Mouse (Mus musculus) lung, embryonic 16.5 days (tissue): ENCODE data around the gene 5730522E02Rik. TPM values are rescaled to one million over a fixed set of nuclear protein-coding genes. Genes with fewer than 3 reads are reported as not detected.

Experiments
- ATAC-seq: fragments of 200-750 bp; cut with Nextera tagmentation; 2 replicates; pipeline ENCODE4 v1.8.0; 2017; ENCODE audit warnings: low read depth, mild to moderate bottlenecking, moderate library complexity
- H3K27ac ChIP-seq: fragments of 300-500 bp; sonication (generic); 2 replicates; pipeline ENCODE4 v1.5.1; 2014; ENCODE audit warnings: mild to moderate bottlenecking, control low read depth, low read length
- H3K27me3 ChIP-seq: fragments of 300-500 bp; sonication (generic); 2 replicates; pipeline ENCODE4 v1.6.1; 2014; ENCODE audit warnings: low read depth, low read length, mixed read lengths; ENCODE audit not compliant: control insufficient read depth, insufficient read depth
- H3K36me3 ChIP-seq: fragments of 300-500 bp; sonication (generic); 2 replicates; pipeline ENCODE4 v1.6.1; 2014; ENCODE audit warnings: low read length; ENCODE audit not compliant: control insufficient read depth, insufficient read depth
- H3K4me1 ChIP-seq: fragments of 300-500 bp; sonication (generic); replicated peaks from 2 replicates; pipeline ENCODE4 v1.6.1; 2014; ENCODE audit warnings: low read length, mixed read lengths; ENCODE audit not compliant: control insufficient read depth, insufficient read depth
- H3K4me2 ChIP-seq: fragments of 300-500 bp; sonication (generic); 2 replicates; pipeline ENCODE4 v1.6.1; 2014; ENCODE audit warnings: low read depth, low read length, control low read depth
- H3K4me3 ChIP-seq: fragments of 300-500 bp; sonication (generic); 2 replicates; pipeline ENCODE4 v1.5.1; 2014; ENCODE audit warnings: mild to moderate bottlenecking, low read length, control low read depth
- H3K9ac ChIP-seq: fragments of 300-500 bp; sonication (generic); 2 replicates; pipeline ENCODE4 v1.6.1; 2014; ENCODE audit warnings: low read length, control low read depth
- H3K9me3 ChIP-seq: fragments of 300-500 bp; sonication (generic); 2 replicates; pipeline ENCODE4 v1.6.1; 2016; ENCODE audit warnings: low read length; ENCODE audit not compliant: control insufficient read depth
- WGBS: fragments of 180-500 bp; shearing (Covaris S2); extraction: QIAGEN DNeasy Blood & Tissue Kit; methylation state at CpG from one replicate; pipeline ENCODE4 v1.1.7; 2014; 5-methylcytosine and 5-hydroxymethylcytosine counted together
- polyA plus RNA-seq: library from polyadenylated mRNA; unstranded; fragments of >200 nt; fragmentation: Nextera tagmentation; extraction: Ambion mirVana; gene quantifications from 2 replicates; pipeline ENCODE4 v1.2.1, GENCODE M21; 2015

5730522E02Rik gene
- polyA plus RNA-seq, 1 experiment from 2014 or later: 1.6 TPM

GRCm38 (mm10) chr11:25866292-25866691, 344.3 kb downstream of the 5730522E02Rik start:
- WGBS: 73% methylated on average over 2 of the region's 2 CpGs
- no peak overlapping the region for H3K4me3 ChIP-seq

GRCm38 (mm10) chr11:25862686-25863085, 347.9 kb downstream of the 5730522E02Rik start:
- H3K27me3 ChIP-seq: peaks cover 3% of the 10 kb centered on the region; the same call in 1 of the 2 replicates
- no peaks in the 10 kb centered on the region for H3K36me3 ChIP-seq
- WGBS: 10% methylated on average over 9 of the region's 9 CpGs
- H3K4me2 ChIP-seq: peak overlapping the region; percentile 36; the same call in 1 of the 2 replicates
- H3K4me1 ChIP-seq: no peaks in the 10 kb centered on the region
- H3K9ac ChIP-seq: no peak overlapping the region
- no peak for ATAC-seq
- no peaks in the 10 kb centered on the region for H3K9me3 ChIP-seq
- no peak overlapping the region for H3K27ac ChIP-seq
- H3K4me3 ChIP-seq: no peak overlapping the region

More at GRCm38 (mm10) chr11:25866292-25866691, 344.3 kb downstream of the 5730522E02Rik start:
- Histone ChIP-seq H3K27me3 (peaks cover 3% of the 10 kb centered on the region; the same call in 1 of the 2 replicates), H3K9ac (no peak overlapping the region), H3K27ac (no peak overlapping the region), H3K4me2 (no peak overlapping the region), H3K36me3 (no peaks in the 10 kb centered on the region), H3K9me3 (no peaks in the 10 kb centered on the region), H3K4me1 (no peaks in the 10 kb centered on the region)
- no peak for ATAC-seq

- Histone ChIP-seq H3K4me3 (no peak overlapping the region), H3K4me1 (no peaks in the 10 kb centered on the region), H3K36me3 (no peaks in the 10 kb centered on the region), H3K4me2 (no peak overlapping the region), H3K9ac (no peak overlapping the region), H3K27ac (no peak overlapping the region), H3K27me3 (no peaks in the 10 kb centered on the region), H3K9me3 (no peaks in the 10 kb centered on the region)
- 56% methylated on average over 16 of the region's 16 CpGs for WGBS
- no peak for ATAC-seq
These were observed 353.7 kb downstream of the 5730522E02Rik start for GRCm38 (mm10) chr11:25856629-25857568.

- peak overlapping the region; percentile 28 for H3K4me2 ChIP-seq
- no peak for ATAC-seq
- no peaks in the 10 kb centered on the region for H3K27me3 ChIP-seq
- WGBS: 36% methylated on average over 9 of the region's 9 CpGs
- no peak overlapping the region for H3K9ac ChIP-seq
- H3K9me3 ChIP-seq: no peaks in the 10 kb centered on the region
- H3K4me3 ChIP-seq: no peak overlapping the region
- H3K36me3 ChIP-seq: no peaks in the 10 kb centered on the region
- no peak overlapping the region for H3K27ac ChIP-seq
- no peaks in the 10 kb centered on the region for H3K4me1 ChIP-seq
These were observed 354.8 kb downstream of the 5730522E02Rik start for GRCm38 (mm10) chr11:25855794-25856193.

- no peak overlapping the region for H3K4me2 ChIP-seq
- no peaks in the 10 kb centered on the region for H3K4me1 ChIP-seq
- H3K27ac ChIP-seq: no peak overlapping the region
- H3K9ac ChIP-seq: no peak overlapping the region
- no peaks in the 10 kb centered on the region for H3K9me3 ChIP-seq
- no peaks in the 10 kb centered on the region for H3K36me3 ChIP-seq
- WGBS: 72% methylated on average over 10 of the region's 10 CpGs
- no peak for ATAC-seq
- H3K4me3 ChIP-seq: no peak overlapping the region
- no peaks in the 10 kb centered on the region for H3K27me3 ChIP-seq
These were observed 356.3 kb downstream of the 5730522E02Rik start for GRCm38 (mm10) chr11:25854216-25854615.

GRCm38 (mm10) chr11:25853032-25853431, 357.5 kb downstream of the 5730522E02Rik start:
- ATAC-seq: no peak
- H3K9ac ChIP-seq: no peak overlapping the region
- no peak overlapping the region for H3K4me3 ChIP-seq
- H3K27ac ChIP-seq: no peak overlapping the region
- H3K4me2 ChIP-seq: no peak overlapping the region
- WGBS: 49% methylated on average over 5 of the region's 5 CpGs
- H3K27me3 ChIP-seq: no peaks in the 10 kb centered on the region
- H3K4me1 ChIP-seq: no peaks in the 10 kb centered on the region
- no peaks in the 10 kb centered on the region for H3K9me3 ChIP-seq
- no peaks in the 10 kb centered on the region for H3K36me3 ChIP-seq

- Histone ChIP-seq H3K4me2 (no peak overlapping the region), H3K9ac (no peak overlapping the region), H3K27ac (no peak overlapping the region), H3K9me3 (no peaks in the 10 kb centered on the region), H3K27me3 (no peaks in the 10 kb centered on the region), H3K4me3 (no peak overlapping the region), H3K36me3 (no peaks in the 10 kb centered on the region), H3K4me1 (no peaks in the 10 kb centered on the region)
- WGBS: 61% methylated on average over 14 of the region's 14 CpGs
- no peak for ATAC-seq
These were observed 361.5 kb downstream of the 5730522E02Rik start for GRCm38 (mm10) chr11:25848824-25849644.

GRCm38 (mm10) chr11:25838451-25838850, 372.1 kb downstream of the 5730522E02Rik start:
- H3K9me3 ChIP-seq: no peaks in the 10 kb centered on the region
- WGBS: 88% methylated on average over 1 of the region's 1 CpGs
- no peak for ATAC-seq
- H3K27ac ChIP-seq: no peak overlapping the region
- H3K4me3 ChIP-seq: no peak overlapping the region
- H3K4me2 ChIP-seq: no peak overlapping the region
- no peaks in the 10 kb centered on the region for H3K4me1 ChIP-seq
- H3K9ac ChIP-seq: no peak overlapping the region
- no peaks in the 10 kb centered on the region for H3K27me3 ChIP-seq
- H3K36me3 ChIP-seq: no peaks in the 10 kb centered on the region

GRCm38 (mm10) chr11:25819789-25820188, 390.8 kb downstream of the 5730522E02Rik start:
- no peak for ATAC-seq
- Histone ChIP-seq H3K27me3 (no peaks in the 10 kb centered on the region), H3K4me3 (no peak overlapping the region), H3K36me3 (no peaks in the 10 kb centered on the region), H3K27ac (no peak overlapping the region), H3K9ac (no peak overlapping the region), H3K9me3 (no peaks in the 10 kb centered on the region), H3K4me1 (no peaks in the 10 kb centered on the region), H3K4me2 (no peak overlapping the region)
